Mouse (Mus musculus) MN1 (cell line): Measurements from ENCODE around the gene Atp6v1d.

Source experiments
- DNase-seq: peaks from one replicate; pipeline ENCODE4 v3.0.0-alpha.2; 2016; ENCODE audit warnings: low spot score

The Atp6v1d gene

GRCm38 (mm10) chr12:78790791-78791190 lies 70.6 kb downstream of the Atp6v1d start:
- DNase-seq: no peak
